Mouse (Mus musculus) liver, adult 2 months (tissue): ENCODE measurements around the gene Dmxl2. TPM values are rescaled to one million over a fixed set of nuclear protein-coding genes. Genes with fewer than 3 reads are reported as not detected.
A peak's percentile ranks its signal among the peaks of the same experiment; 100 is the strongest.

ENCODE experiments used
- DNase-seq: peaks from one replicate; pipeline ENCODE4 v3.0.0-alpha.2; 2011; ENCODE audit warnings: low read depth, low spot score; ENCODE audit errors: extremely low read depth
- H3K27ac ChIP-seq: fragments of 200-500 bp; replicated peaks from 2 replicates; pipeline ENCODE4 v1.5.1; 2012; ENCODE audit warnings: low read depth, mild to moderate bottlenecking, control low read depth, inconsistent platforms, low read length; ENCODE audit not compliant: insufficient read depth
- H3K27me3 ChIP-seq: fragments of 200-500 bp; 2 replicates; pipeline ENCODE4 v1.6.1; 2012; ENCODE audit warnings: mild to moderate bottlenecking, moderate library complexity, low read length, inconsistent platforms; ENCODE audit not compliant: control insufficient read depth, insufficient read depth
- H3K36me3 ChIP-seq: fragments of 200-500 bp; 2 replicates; pipeline ENCODE4 v1.6.1; 2012; ENCODE audit warnings: low read length, inconsistent platforms; ENCODE audit not compliant: control insufficient read depth, insufficient read depth
- H3K4me1 ChIP-seq: fragments of 200-500 bp; 2 replicates; pipeline ENCODE4 v1.6.1; 2011; ENCODE audit warnings: low read length; ENCODE audit not compliant: control insufficient read depth, insufficient read depth
- H3K4me3 ChIP-seq: fragments of 200-500 bp; 2 replicates; pipeline ENCODE4 v1.5.1; 2011; ENCODE audit warnings: low read depth, mild to moderate bottlenecking, control low read depth, low read length, moderate library complexity; ENCODE audit not compliant: insufficient read depth
- H3K79me2 ChIP-seq: fragments of 200-500 bp; 2 replicates; pipeline ENCODE4 v1.6.1; 2012; ENCODE audit warnings: inconsistent platforms, mild to moderate bottlenecking, low read length, moderate library complexity; ENCODE audit not compliant: control insufficient read depth, insufficient read depth
- H3K9ac ChIP-seq: fragments of 200-500 bp; 2 replicates; pipeline ENCODE4 v1.6.1; 2012; ENCODE audit warnings: low read depth, mild to moderate bottlenecking, control low read depth, inconsistent platforms, low read length
- CTCF ChIP-seq: fragments of 200-500 bp; IDR thresholded peaks from 2 replicates; pipeline ENCODE4 v1.5.1; 2011; ENCODE audit warnings: low read depth, low read length, control low read depth
- POLR2A ChIP-seq: fragments of 200-500 bp; IDR thresholded peaks from 2 replicates; pipeline ENCODE4 v1.6.1; 2011; ENCODE audit warnings: low read length, control low read depth; ENCODE audit not compliant: insufficient read depth; ENCODE audit errors: extremely low read depth
- WGBS: fragments of 180-500 bp; shearing (Covaris S2); methylation state at CpG from one replicate; pipeline ENCODE4 v1.1.7; 2018; 5-methylcytosine and 5-hydroxymethylcytosine counted together
- polyA plus RNA-seq: library from polyadenylated mRNA; depleted of rRNA; stranded (reverse); fragments of >200 nt; gene quantifications from 2 replicates; pipeline ENCODE4 v1.2.3, GENCODE M21; 2012; rRNA removed
- total RNA-seq: library from RNA; depleted of rRNA; stranded (reverse); fragments of >200 nt; gene quantifications from 2 replicates; pipeline ENCODE4 v1.2.3, GENCODE M21; 2014; rRNA removed

The Dmxl2 gene
- total RNA-seq (12.3 and 20.7 TPM in 2 replicates), polyA plus RNA-seq (2.9 and 3.6 TPM in 2 replicates)

- 5% methylated on average over 96 of the region's 99 CpGs for WGBS
- Histone ChIP-seq H3K79me2 (peaks cover 10% of the 10 kb centered on the region; the same call in 1 of the 2 replicates), H3K36me3 (no peaks in the 10 kb centered on the region), H3K4me1 (peaks cover 1% of the 10 kb centered on the region; the same call in 1 of the 2 replicates), H3K27me3 (no peaks in the 10 kb centered on the region), H3K4me3 (peak within 1 kb of the TSS; percentile 94), H3K9ac (peak within 1 kb of the TSS; percentile 93), H3K27ac (peak within 1 kb of the TSS; percentile 79)
- DNase-seq = peak; percentile 86
- TF ChIP-seq POLR2A (peak; percentile 57), CTCF (no peak)
Observed at GRCm38 (mm10) chr9:54501453-54502110, at the start of gene Dmxl2. Gene Dmxl2, minus strand, starts transcription at chr9:54501626.

GRCm38 (mm10) chr9:54549433-54549832 is 48.0 kb upstream of the Dmxl2 start:
- WGBS = 83% methylated on average over 6 of the region's 6 CpGs
- Histone ChIP-seq H3K9ac (no peak overlapping the region), H3K27me3 (no peaks in the 10 kb centered on the region), H3K27ac (no peak overlapping the region), H3K79me2 (no peaks in the 10 kb centered on the region), H3K4me3 (no peak overlapping the region), H3K36me3 (no peaks in the 10 kb centered on the region), H3K4me1 (no peaks in the 10 kb centered on the region; the same call in 1 of the 2 replicates)
- TF ChIP-seq POLR2A (no peak), CTCF (no peak)
- DNase-seq = peak; percentile 36

DNA sequence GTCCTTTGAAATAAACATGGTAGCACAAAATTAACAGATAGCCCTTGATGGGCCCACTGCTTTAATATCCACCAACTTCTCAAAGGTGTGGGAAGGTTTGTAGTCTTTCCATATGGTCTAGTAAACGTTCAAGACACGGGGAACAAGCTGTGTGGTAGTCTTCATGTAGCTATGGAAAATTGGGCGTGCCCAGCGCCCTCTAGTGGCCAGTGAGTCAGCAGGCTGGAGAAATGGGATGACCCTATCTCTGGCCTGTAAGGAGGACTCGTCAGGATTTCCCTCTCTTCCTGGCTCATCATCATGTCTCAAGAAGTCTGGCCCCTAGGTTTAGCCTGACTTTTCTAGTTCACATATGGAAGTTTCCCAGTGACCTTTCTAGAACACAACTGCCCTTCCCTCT is 46.1 kb upstream of the Dmxl2 start:
- no peak overlapping the region for H3K27ac ChIP-seq
- no peaks in the 10 kb centered on the region for H3K27me3 ChIP-seq
- WGBS = 5% methylated on average over 5 of the region's 5 CpGs
- H3K79me2 ChIP-seq = no peaks in the 10 kb centered on the region
- no peaks in the 10 kb centered on the region for H3K36me3 ChIP-seq
- no peaks in the 10 kb centered on the region; the same call in 1 of the 2 replicates for H3K4me1 ChIP-seq
- no peak overlapping the region for H3K9ac ChIP-seq
- TF ChIP-seq POLR2A = no peak
- peak; percentile 96 for TF ChIP-seq CTCF
- H3K4me3 ChIP-seq = no peak overlapping the region
- peak; percentile 44 for DNase-seq

- no peaks in the 10 kb centered on the region for H3K36me3 ChIP-seq
- WGBS = 88% methylated on average over 4 of the region's 4 CpGs
- H3K9ac ChIP-seq = no peak overlapping the region
- TF ChIP-seq POLR2A (no peak), CTCF (no peak)
- no peak overlapping the region for H3K4me3 ChIP-seq
- H3K27me3 ChIP-seq = no peaks in the 10 kb centered on the region
- no peaks in the 10 kb centered on the region for H3K79me2 ChIP-seq
- H3K27ac ChIP-seq = no peak overlapping the region
- no peak for DNase-seq
- H3K4me1 ChIP-seq = no peaks in the 10 kb centered on the region; the same call in 1 of the 2 replicates
Observed at GRCm38 (mm10) chr9:54544954-54545315, 43.5 kb upstream of the Dmxl2 start.

GRCm38 (mm10) chr9:54544212-54544953 is 43.0 kb upstream of the Dmxl2 start:
- Histone ChIP-seq H3K27ac (no peak overlapping the region), H3K27me3 (no peaks in the 10 kb centered on the region), H3K9ac (no peak overlapping the region), H3K36me3 (no peaks in the 10 kb centered on the region), H3K4me3 (no peak overlapping the region), H3K4me1 (no peaks in the 10 kb centered on the region; the same call in 1 of the 2 replicates), H3K79me2 (no peaks in the 10 kb centered on the region)
- WGBS = 88% methylated on average over 9 of the region's 9 CpGs
- no peak for DNase-seq
- TF ChIP-seq CTCF (no peak), POLR2A (no peak)

DNA sequence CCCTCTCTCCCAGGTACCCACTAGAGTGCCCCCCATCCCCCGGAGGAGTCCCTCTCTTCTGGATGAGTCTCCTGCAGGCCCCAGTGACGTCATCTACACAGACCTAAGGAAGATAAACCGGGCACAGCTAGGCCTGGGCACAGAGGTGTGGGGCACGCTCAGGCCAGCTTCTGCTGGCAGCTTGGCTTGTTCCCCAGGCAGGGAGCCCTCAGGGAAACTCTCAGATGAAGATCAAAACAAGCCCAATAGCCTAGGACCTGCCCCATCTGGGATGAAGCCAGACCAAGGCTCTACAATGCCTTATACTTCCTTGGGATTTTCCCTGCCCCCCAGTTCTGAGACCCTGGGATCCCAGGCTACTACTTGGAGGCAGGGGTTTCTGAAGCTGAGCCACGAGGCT is 39.4 kb upstream of the Dmxl2 start:
- no peaks in the 10 kb centered on the region for H3K79me2 ChIP-seq
- H3K4me3 ChIP-seq = no peak overlapping the region
- WGBS = 83% methylated on average over 5 of the region's 5 CpGs
- no peak overlapping the region for H3K9ac ChIP-seq
- H3K36me3 ChIP-seq = no peaks in the 10 kb centered on the region
- no peak for TF ChIP-seq POLR2A
- no peak for TF ChIP-seq CTCF
- H3K27ac ChIP-seq = no peak overlapping the region
- DNase-seq = no peak
- H3K4me1 ChIP-seq = no peaks in the 10 kb centered on the region
- H3K27me3 ChIP-seq = no peaks in the 10 kb centered on the region
